Mouse (Mus musculus): ENCODE data around the gene Tbc1d5.

The Tbc1d5 gene

DNA sequence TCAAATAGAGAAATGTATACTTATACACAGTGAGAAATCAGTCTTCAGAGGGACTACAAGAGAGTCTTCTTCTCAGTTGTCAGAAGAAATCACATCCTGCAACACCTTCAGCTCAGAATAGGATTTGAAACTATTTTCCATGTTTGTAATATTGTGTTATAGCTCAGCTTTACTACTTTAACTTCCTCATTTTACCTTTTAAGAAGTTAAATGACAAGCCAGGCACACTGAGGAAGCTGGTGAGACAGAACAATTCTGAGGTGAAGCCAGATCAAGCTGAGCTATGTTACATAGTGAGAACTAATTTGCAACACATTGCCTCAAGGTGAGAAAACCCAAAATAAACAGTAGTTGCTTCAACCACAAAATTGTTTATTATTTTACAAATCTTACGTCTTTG lies 135.3 kb downstream of the Tbc1d5 start:
- DNase-seq (ENCODE audit: low read depth, low spot score), result peak; percentile 53

DNA sequence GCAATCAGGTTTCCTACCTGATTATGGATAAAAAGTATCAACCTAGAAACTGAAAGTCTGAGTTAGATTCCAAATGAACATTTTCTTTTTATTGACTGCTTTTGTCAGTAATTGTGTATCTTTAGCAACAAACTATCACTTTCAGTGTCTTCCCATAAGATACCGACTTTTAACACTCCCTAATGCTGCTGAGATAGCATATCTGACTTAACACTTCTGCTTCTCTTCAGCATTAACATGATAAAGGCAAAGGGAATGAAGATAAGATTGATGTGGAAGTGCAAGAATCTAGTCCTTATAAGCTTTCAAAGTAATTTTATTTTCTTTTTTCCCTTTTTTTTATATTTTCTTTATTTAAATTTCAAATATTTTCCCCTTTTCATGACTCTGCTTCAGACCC lies 138.3 kb downstream of the Tbc1d5 start:
- DNase-seq (ENCODE audit: low read depth, low spot score), result no peak

DNA sequence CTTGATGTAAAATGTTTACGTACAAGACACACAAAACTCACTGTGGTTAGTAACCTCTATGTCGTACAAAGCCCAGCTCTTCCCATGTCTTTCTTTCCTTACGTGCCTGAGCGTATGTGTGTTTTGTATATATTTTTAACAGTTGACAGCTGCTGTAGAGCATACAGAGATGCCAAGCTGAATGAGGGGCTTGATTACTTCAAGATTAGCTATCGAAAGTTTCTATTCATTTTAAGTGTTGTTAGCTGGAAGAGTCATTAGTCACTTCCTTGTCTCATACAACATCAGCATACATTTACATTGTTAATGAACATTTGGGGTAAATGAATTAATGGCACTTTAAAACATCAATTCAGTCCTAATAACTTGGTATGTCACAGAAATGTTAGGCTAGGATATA lies 155.9 kb downstream of the Tbc1d5 start:
- DNase-seq (ENCODE audit: low read depth, low spot score), result no peak

DNA sequence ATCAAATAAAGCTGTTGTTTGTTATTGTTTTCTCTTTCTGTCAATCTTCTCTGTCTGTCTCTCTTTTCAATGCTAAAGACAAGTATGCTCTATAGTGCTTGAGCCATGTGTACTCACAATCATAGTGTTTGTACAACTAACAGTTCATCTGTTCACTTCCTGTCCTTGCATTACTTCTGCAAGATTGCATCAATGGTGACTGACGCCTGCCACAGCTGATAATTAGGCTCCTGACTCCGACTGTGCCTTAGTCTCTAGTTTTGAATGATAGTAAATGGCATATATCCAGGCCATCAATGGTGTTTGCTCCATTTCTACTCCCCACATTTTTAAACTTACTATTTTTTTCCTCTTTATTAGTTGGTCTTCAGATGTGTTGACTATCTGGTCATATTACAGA lies 162.8 kb downstream of the Tbc1d5 start:
- DNase-seq (ENCODE audit: low read depth, low spot score), result no peak

DNA sequence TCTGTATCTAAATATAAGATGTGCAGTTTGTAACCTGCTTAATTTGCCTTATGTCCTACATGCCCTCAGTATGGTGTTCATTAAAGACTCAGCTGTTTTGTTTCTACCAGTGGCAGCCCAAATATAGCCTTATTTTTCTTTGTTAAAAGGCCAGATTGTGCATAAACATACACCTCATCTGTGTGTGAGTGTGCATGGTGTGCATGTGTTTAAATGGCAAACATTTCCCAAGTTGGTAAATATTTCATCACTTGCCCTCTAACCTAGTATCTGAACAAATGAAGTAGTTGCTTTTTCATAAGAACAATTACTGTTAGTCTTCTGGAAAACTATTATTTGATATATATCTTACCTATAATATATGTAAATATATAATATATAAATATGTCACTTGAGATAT lies 165.2 kb downstream of the Tbc1d5 start:
- DNase-seq (ENCODE audit: low read depth, low spot score), result no peak

DNA sequence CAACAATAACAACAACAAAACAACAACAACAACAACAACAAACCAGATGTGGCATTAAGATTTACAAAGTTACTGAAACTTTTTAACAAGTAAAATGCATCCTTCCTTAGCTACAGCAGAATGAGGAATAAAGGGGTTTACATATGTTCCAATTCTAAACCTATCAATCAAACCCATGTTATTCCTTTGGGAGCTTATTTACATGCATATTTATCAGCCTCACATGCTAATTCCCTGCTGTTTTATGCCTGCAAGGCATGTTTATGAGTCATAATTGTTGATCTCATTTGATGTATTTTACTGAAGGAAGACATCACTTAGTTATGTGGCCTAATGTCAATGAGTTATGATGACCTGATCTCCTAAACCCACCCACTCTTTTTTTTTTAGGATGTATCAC lies 176.0 kb downstream of the Tbc1d5 start:
- DNase-seq (ENCODE audit: low read depth, low spot score), result no peak

DNA sequence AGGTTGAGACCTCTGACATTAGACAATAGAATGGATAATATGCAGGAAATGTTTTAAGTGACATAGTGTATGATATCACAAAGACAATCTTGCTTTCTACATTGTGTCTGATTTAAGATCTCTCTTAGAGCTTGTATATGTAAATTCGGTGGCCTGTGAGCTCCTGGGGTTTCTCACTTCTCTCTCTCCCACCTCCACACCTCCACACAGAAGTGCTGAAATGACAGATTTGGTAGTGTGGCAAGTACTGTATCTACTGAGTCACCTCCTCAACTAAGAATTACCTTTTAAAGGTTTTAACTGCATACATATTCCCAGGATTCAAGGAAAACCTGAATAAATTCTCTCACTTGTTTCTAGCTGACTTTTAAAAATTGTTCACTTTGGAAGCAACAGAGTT lies 180.9 kb downstream of the Tbc1d5 start:
- DNase-seq (ENCODE audit: low read depth, low spot score), result peak; percentile 40

DNA sequence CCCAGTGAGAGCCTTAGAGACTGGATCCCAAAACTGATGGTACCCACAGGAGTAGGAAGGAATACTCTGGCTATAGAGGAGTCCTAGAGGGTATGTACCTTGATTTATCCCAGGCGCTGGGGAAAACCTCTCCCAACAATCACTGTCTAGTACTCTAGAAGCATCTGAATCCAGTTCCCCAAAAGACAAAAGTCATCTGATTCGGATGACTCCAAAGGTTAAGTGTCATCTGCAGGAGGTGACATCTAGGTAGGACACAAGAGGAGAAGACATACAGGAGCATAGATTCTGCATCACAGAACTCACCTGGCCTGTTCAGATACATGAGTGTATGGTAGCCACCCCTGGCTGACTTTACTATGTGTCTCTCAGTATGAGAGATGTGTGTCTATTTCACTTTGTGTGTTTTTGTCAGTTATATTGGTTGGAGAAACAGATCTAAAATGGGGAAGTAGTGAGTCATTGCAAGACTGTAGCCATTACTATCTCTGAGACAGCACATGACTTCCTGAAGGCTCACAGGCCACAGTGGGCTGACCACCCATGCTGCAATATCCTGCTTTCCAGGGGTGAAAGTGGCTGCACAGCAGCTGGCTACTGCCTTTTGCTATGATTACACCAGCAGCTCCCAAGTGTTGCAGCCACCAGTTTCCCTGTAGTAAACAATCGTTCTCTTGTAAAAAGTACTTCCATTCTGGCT lies 185.7 kb downstream of the Tbc1d5 start:
- peak; percentile 91 for DNase-seq (ENCODE audit: low read depth, low spot score)

DNA sequence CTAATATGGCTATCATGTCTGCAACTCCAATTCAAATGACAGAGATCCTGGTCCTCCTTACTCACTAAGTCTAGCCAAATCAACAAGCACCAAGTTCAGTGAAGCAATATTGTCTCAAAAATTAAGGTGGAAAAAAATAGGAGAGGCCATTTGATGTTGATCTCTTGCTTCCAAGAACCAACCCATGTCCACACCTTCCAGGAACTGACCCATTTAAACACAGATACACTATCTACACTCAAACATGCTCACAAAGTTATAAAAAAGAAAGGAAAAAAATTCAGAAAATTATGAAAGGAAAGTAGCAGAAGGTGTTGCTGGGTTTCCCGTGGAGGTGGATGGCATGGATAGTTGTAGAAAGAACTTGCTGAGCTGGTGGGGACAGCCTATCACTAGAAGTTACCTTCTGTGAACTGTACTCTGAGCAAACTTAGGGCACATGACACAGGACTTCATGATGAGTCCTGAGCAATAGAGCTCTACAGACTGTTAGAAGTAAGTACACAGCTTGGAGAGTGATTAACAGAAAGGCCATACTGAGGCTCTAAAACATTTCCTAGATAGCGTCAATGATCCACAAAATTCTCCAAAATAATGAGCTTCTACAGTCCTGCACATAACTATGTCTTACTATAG lies 188.3 kb downstream of the Tbc1d5 start:
- DNase-seq (ENCODE audit: low read depth, low spot score), result no peak

DNA sequence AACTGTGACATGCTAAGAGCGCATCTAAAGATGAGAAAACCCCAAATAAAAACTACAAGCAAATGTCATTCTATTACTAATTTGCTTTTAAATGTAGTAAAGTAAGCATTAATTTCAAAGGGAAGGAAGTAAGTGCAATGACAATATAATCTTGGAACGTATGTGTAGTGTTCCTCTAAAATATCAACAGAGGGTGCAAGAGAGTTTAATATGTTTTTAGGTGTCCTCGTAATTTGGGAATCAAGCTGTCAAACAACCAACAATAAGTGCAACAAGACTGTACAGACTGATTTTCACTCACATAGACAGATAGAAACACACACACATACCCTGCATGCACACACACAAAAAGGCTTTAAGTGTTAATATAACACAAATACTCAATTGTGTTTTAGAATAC lies 191.2 kb downstream of the Tbc1d5 start:
- peak; percentile 36 for DNase-seq (ENCODE audit: low read depth, low spot score)

DNA sequence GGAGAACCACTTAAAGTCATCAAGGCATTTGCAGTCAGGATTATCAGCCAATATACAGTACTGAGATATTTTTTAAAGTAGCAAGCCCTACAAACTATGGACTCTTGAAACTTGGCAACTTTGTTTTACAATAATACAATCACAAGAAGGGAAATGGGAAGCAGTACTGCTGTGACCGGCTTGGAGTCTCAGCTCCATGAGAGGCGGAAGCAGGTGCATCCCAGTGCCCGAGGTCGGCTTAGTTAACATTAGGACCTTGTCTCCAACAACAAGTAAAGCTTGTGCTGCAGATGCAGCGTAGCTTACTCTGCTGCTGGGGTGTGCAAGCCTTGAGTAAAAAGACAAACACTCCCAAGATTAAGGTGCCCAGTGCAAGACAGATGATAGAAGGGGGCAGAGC lies 197.2 kb downstream of the Tbc1d5 start:
- DNase-seq (ENCODE audit: low read depth, low spot score), result no peak

DNA sequence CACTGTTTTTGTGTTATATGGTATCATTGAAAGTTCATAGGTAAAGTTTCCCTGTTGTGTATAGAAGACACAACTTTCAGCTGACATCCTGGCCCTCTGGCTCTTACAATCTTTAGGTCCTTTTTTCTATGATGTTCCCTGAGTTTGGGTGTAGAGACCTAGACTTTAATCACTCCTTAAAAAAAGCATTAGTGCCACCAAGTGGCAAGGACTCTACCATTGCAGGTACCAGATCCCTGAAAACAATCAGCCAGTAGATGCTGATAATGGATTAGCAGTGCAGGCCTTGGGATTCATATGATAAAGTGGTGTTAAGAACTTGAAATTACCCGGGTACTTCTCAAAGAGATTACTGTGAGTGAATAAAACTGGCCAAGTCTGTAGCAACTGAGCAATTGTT lies 207.0 kb downstream of the Tbc1d5 start:
- DNase-seq (ENCODE audit: low read depth, low spot score), result peak; percentile 36

DNA sequence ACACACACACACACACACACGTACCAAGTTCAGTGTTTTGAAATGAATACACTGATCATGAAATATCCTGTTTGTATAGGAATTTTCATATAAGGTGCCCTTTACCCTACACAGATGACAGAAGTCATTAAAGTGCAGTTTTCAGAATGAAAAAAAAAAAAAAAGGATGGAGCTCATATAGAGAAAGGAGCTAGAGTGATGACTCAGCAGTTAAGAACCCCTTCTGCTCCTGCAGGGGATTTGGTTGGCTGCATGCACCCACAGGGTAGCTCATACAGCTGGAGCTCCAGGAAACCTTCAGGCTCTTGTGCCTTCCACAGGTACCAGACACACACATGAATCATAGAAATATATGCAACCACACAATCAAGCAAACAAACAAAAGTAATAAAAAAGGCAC lies 213.0 kb downstream of the Tbc1d5 start:
- DNase-seq (ENCODE audit: low read depth, low spot score), result no peak

DNA sequence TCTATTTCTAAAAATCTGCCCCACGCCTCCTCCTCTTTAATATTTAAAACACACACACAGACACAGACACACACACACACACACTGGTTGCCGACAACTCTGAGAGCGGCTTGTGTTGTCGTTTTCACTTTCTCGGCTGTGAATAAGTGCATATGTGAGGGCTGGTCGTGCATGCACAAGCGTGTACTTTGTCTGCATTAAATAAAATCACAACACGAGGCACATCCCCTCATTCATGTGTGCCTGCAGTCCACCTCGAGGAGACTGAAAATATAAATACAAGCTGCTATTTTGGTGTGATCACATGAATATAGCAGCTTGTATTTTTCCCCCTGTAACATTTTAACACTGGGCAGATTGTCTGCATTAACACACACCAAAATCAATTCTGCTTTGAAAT lies 224.8 kb downstream of the Tbc1d5 start:
- no peak for DNase-seq (ENCODE audit: low read depth, low spot score)

DNA sequence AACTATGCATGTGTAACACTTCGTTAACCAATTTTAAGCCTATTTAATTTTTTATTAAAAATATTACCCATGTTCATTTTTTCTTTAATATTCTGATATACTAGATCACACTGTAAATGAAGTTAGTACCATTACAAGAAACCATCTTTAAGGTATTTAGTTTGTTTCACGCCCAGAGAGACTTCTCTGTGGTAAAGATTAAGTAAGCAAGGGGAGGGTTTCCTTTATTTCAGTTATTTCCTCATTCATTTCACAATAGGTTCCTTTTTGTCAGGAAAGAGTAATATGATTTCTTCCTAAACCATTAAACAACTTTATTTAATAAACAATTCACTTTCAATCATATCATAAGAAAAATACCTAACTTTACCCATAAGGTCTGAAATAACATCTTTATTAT lies 256.8 kb downstream of the Tbc1d5 start:
- no peak for DNase-seq (ENCODE audit: low read depth, low spot score)

DNA sequence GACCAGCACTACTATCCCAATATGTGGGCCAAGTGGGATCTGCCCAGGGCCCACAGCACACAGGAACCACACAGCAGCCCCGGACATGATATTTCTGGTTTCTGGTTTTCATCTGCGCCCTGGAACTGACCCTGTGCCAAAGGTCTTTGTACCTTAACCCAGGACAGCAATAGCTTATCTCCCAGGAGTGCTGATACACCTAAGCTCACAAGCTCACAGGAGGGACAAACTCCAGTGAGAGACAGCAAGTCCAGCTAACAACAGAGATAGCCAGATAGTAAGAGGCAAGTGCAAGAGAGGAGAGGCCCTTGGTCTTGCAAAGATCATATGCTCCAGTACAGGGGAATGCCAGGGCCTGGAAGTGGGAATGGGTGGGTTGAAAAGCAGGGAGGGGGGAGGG lies 263.9 kb downstream of the Tbc1d5 start:
- DNase-seq (ENCODE audit: low read depth, low spot score), result no peak

DNA sequence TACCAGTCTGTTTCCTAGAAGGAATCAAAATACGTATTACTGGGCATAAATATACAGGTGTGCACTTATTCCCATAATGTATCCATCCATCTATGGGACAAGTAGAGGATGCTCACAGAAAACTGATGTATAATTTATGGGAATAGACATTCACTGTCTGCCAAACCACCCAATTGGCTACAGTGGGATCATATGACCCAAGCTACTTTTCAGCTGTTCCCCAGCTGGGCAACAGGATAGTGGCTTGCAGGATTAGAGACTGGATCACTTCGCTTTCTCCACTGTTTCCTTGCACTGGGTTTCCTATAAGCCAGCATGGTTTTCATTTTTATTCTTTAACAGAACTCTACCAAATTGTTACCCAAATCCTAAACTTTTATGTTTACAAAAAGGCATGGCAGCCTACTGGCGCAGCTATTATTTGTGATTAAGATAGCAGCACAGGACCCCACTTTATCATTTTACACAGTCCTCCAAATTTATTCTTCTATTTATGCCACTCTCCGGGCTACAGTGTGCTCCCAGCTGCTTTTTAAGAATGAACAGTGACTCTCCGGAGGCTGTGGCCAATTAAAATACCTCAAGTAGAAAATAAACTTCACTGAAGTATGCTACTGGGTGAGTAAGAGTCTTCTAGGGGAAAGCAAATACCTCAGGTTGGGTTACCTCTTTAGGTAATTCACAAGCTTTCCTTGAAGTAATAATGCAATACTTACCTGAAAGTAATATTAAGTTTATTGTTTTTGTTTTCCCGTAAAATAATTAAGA lies 270.4 kb downstream of the Tbc1d5 start:
- no peak for DNase-seq (ENCODE audit: low read depth, low spot score)

DNA sequence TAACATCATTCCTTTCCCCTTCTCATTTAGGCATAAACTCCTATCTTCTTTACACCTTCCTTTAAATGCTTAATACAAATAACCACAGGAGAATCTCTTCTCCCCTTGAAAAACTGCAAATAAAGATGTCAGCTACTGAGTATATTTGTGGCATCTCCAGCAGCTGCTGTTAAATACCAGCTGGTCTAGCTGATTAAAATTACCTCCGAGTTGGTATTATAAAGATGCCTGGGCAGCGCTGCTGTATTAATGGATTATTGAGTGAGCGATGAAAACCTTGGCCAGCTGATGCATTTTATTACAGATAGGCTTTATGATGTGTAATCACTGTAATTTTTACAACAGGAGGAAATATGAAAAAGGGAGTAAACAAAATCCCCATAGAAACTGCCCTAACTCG lies 271.0 kb downstream of the Tbc1d5 start:
- DNase-seq (ENCODE audit: low read depth, low spot score), result no peak

DNA sequence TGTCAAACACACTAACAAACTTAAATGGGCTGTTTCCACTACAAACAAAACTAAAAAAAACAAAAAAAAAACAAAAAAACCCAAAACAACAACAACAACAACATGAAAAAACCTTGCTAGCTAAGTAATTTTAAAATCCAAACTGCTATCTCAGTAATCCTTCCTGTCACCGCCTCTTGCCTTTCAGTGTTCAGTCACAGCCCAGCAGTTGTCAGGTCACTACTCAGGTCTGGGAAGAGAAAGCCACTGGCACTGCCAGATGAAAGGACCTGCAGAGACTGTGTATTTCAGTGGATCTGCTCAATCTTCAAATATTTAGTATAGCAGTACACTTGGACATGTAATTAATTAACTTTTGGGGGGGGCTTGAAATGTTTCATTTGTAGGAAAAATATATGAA lies 272.5 kb downstream of the Tbc1d5 start:
- no peak for DNase-seq (ENCODE audit: low read depth, low spot score)

DNA sequence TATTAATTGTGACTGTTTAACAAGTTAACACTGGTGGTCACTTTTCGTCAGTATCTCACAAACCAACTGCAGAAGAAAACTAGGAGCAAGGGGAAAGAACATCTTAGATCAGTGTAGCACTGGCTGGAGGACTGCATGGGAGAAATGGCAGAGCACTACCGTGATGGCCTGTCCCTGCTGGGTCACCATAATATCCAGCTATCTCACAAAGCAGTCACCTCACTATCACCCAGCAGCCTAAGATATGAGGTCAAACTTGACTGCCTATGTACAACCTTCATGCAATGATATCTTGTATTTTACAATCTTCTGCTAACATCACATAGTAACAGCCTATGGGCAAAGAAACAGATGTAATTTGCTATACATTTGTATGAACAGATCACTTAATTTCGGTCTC lies 274.7 kb downstream of the Tbc1d5 start:
- DNase-seq (ENCODE audit: low read depth, low spot score), result no peak

DNA sequence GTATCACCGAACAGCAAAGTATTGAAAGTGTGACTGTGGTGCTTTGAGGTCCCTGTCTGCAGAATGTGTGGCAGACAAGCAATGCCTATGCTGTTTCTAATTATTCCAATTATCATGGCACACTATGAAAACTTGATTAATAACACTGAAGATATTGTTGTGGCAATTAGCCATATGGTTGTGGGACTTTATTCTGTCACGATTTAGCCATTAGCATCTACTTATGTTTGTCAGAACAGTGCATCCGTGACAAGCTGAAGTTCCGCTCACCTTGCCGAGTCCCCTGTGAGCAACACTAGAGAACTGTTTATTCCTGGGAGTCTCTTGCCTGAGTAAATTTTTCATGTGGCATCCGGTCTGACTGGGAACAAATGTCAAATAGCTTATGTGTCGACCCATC lies 281.3 kb downstream of the Tbc1d5 start:
- no peak for DNase-seq (ENCODE audit: low read depth, low spot score)

DNA sequence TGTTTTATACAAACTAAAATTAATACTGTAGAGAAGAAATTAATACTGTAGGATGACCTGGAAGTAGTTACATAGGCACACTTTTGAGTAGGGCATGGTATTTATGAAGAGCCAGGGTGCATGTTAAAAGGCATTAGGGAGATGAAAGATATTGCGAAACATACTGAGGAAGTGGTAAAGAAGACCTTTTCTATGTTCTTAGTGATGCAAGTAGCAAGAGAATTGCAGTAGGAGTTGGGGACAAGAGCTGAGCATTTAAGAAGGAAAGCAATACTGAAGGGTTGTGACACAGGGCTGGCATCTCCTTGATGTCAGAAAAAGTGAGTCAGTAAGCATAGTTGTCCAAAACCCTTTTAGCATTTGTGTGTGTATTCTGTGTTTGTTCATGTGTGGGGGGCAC lies 289.7 kb downstream of the Tbc1d5 start:
- DNase-seq (ENCODE audit: low read depth, low spot score), result no peak

DNA sequence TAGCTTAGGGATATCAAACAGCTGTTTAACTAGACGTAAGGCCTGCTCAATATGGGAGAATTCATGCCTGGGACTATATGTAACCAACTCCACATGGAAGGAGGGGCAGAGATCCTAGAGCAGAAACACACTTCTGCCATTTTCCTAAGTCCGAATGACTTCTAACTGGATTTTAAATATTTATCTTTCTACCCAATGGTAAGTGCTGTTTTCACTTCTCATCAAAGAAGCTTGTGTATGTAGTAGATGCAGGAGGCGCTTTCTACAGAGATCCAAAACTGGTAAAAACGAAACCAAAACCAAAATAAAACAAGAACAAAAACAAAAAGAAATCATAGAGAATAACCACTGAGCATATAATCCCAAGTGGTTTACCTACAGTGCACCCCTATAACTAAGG lies 299.2 kb downstream of the Tbc1d5 start:
- peak; percentile 59 for DNase-seq (ENCODE audit: low read depth, low spot score)

All from A20 (cell line).